Mouse (Mus musculus): ENCODE measurements at regions not wholly inside any gene's neighbourhood (a gene's known extent, or its start where the extent isn't known, plus 50 kb on each side); places are given as distances from the start of the nearest gene placed in this dataset.

- H3K4me3 ChIP-seq (ENCODE audit: low read length), result no peak overlapping the region
- no peaks in the 10 kb centered on the region for H3K27me3 ChIP-seq (replicated peaks; ENCODE audit: control insufficient read depth, insufficient read depth, low read length)
- no peak overlapping the region for H3K4me2 ChIP-seq (ENCODE audit: low read length)
- no peak for ATAC-seq
- WGBS, result 92% methylated on average over 3 of the region's 4 CpGs
- no peak overlapping the region for H3K27ac ChIP-seq (ENCODE audit: low read depth, low read length)
- H3K4me1 ChIP-seq (ENCODE audit: control insufficient read depth, insufficient read depth, low read depth, low read length), result no peaks in the 10 kb centered on the region
- no peaks in the 10 kb centered on the region for H3K36me3 ChIP-seq (ENCODE audit: control insufficient read depth, insufficient read depth, low read length)
- no peak overlapping the region for H3K9ac ChIP-seq (ENCODE audit: low read depth, low read length)
- H3K9me3 ChIP-seq (ENCODE audit: control insufficient read depth, low read length), result no peaks in the 10 kb centered on the region
Observed at GRCm38 (mm10) chr13:110529624-110530023, 134.8 kb downstream of the Plk2 start.

- Histone ChIP-seq H3K4me2 (ENCODE audit: low read length) (no peak overlapping the region), H3K4me1 (ENCODE audit: control insufficient read depth, insufficient read depth, low read depth, low read length) (no peaks in the 10 kb centered on the region), H3K27ac (ENCODE audit: low read depth, low read length) (no peak overlapping the region), H3K36me3 (ENCODE audit: control insufficient read depth, insufficient read depth, low read length) (no peaks in the 10 kb centered on the region), H3K4me3 (ENCODE audit: low read length) (no peak overlapping the region), H3K9ac (ENCODE audit: low read depth, low read length) (no peak overlapping the region), H3K27me3 (replicated peaks; ENCODE audit: control insufficient read depth, insufficient read depth, low read length) (no peaks in the 10 kb centered on the region), H3K9me3 (ENCODE audit: control insufficient read depth, low read length) (no peaks in the 10 kb centered on the region)
- no peak for ATAC-seq
- 17% methylated on average over 7 of the region's 7 CpGs for WGBS
Observed at GRCm38 (mm10) chr13:110534320-110534764, 139.5 kb downstream of the Plk2 start.

DNA sequence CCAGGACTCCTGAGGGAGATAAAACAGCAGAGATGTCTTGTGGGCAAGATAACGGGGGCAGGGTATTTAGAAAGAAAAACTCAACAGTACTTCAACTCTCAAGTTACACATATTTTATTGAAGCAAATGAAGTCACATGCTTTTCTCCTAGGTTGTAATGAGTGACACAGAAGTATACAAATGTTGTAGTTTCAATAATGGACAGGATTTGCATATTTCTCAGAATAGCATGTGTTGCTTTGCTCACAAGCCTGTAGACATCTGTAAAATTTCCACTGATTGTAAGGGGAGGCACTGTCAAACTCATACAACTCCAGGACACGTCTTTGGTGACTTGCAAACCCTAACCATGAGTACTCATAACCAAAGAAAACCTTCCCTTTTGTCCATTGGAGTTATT, 140.9 kb downstream of the Plk2 start:
- Histone ChIP-seq H3K36me3 (ENCODE audit: control insufficient read depth, insufficient read depth, low read length) (no peaks in the 10 kb centered on the region), H3K4me3 (ENCODE audit: low read length) (no peak overlapping the region), H3K27me3 (replicated peaks; ENCODE audit: control insufficient read depth, insufficient read depth, low read length) (no peaks in the 10 kb centered on the region), H3K4me1 (ENCODE audit: control insufficient read depth, insufficient read depth, low read depth, low read length) (no peaks in the 10 kb centered on the region), H3K9ac (ENCODE audit: low read depth, low read length) (no peak overlapping the region), H3K9me3 (ENCODE audit: control insufficient read depth, low read length) (no peaks in the 10 kb centered on the region), H3K27ac (ENCODE audit: low read depth, low read length) (no peak overlapping the region), H3K4me2 (ENCODE audit: low read length) (no peak overlapping the region)
- 78% methylated on average over 2 of the region's 2 CpGs for WGBS
- ATAC-seq, result no peak

DNA sequence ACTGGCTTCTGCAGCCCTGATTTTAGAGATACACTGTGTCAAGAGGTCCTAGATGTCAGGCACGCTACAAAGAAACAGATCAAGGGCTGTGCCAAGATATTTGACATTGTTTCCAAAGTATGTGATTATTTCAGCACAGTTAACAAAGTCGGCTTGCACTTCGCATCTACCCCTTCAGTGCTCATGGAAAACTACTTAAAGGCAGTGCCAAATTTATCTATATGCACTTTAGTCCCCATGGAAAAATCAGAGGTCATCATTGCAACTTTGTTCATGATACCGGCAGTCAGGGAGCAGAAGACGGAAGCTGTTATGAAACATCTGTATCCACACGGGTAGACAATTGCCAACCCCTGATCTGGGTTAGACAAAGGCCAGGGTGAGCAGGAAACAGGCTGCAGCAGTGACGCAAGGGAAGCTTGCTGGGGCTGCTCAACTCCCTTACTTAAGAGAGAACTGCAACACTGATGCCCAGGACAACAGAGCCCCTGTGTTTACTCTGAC, 143.2 kb downstream of the Plk2 start:
- no peak overlapping the region for H3K9ac ChIP-seq (ENCODE audit: low read depth, low read length)
- ATAC-seq, result no peak
- H3K36me3 ChIP-seq (ENCODE audit: control insufficient read depth, insufficient read depth, low read length), result no peaks in the 10 kb centered on the region
- no peaks in the 10 kb centered on the region for H3K4me1 ChIP-seq (ENCODE audit: control insufficient read depth, insufficient read depth, low read depth, low read length)
- WGBS, result 61% methylated on average over 7 of the region's 7 CpGs
- H3K9me3 ChIP-seq (ENCODE audit: control insufficient read depth, low read length), result no peaks in the 10 kb centered on the region
- no peak overlapping the region for H3K27ac ChIP-seq (ENCODE audit: low read depth, low read length)
- no peaks in the 10 kb centered on the region for H3K27me3 ChIP-seq (replicated peaks; ENCODE audit: control insufficient read depth, insufficient read depth, low read length)
- no peak overlapping the region for H3K4me2 ChIP-seq (ENCODE audit: low read length)
- H3K4me3 ChIP-seq (ENCODE audit: low read length), result no peak overlapping the region

DNA sequence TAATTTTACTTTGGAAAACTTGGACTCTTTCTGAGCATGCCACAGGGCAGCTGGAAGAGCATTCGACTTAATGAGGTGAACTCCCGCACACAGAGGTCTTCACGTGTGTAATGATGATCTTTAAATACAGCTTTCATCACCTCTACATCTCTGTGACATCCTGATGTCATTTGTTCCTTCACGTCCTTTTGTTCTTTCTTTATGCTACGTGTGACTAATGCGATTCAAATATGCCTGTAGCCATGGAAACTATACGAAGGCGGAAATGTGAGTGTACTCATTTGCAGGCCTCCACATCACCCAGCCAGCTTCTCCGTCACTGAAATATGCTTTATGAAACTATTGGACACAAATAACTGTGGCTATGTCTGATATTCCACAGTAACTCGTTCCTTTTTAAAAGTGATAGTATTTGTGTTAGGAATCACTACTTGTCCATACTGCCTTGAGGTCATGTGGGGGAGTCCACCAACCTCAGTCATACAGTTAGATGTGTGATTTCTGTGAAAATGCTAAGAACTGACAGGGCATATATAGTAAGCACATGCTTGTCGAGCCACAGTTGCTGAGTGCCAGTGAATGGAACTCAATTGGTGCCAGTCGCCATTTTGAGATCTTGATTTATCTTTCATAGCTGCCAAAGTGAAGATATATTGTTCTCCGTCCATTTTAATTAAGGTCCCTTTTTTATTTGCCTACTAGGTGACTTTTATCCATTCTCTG, 145.9 kb downstream of the Plk2 start:
- Histone ChIP-seq H3K36me3 (ENCODE audit: control insufficient read depth, insufficient read depth, low read length) (no peaks in the 10 kb centered on the region), H3K9me3 (ENCODE audit: control insufficient read depth, low read length) (no peaks in the 10 kb centered on the region), H3K4me3 (ENCODE audit: low read length) (no peak overlapping the region), H3K4me2 (ENCODE audit: low read length) (no peak overlapping the region), H3K9ac (ENCODE audit: low read depth, low read length) (no peak overlapping the region), H3K4me1 (ENCODE audit: control insufficient read depth, insufficient read depth, low read depth, low read length) (no peaks in the 10 kb centered on the region), H3K27ac (ENCODE audit: low read depth, low read length) (no peak overlapping the region), H3K27me3 (replicated peaks; ENCODE audit: control insufficient read depth, insufficient read depth, low read length) (no peaks in the 10 kb centered on the region)
- 37% methylated on average over 13 of the region's 13 CpGs for WGBS
- no peak for ATAC-seq

DNA sequence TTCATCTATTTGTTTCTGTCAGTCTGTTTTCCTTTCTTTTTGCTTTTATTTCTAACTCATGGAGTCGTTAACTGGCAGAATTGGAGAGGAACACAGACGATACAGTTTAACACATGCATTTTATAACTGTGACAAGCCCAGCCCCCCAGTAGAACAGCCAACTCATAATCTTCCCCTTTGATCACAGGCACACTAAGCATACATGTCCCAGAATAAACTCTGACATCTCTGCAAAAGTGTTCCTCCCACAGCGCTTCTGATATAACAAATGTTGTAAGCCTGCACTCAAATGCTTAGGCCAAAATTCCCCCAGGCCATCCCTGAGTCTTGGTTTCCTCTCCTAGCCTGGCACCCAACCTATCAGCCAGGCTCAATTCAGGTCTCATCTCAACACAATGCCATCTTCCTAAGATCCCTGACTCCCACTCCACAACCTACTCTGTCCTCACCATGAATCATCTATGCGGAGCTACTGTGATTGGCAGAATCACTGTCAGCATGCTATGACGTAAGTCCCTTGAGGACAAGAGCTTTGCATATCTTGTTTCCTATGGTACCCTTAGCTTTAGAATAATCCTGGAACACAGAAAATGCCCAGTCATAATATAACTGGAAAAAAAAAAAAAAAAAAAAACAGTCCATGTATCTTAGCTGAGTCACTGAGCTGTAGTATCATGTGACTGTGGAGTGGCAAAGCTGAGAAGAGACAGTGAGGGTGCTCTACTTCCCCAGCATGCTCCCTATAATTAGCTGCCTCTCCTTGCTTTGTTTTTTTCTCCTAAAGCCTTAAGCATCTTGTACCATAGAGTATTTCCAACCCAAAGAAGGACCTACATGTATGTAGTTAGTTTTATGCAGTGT, 146.7 kb downstream of the Plk2 start:
- Histone ChIP-seq H3K27me3 (replicated peaks; ENCODE audit: control insufficient read depth, insufficient read depth, low read length) (no peaks in the 10 kb centered on the region), H3K4me1 (ENCODE audit: control insufficient read depth, insufficient read depth, low read depth, low read length) (no peaks in the 10 kb centered on the region), H3K9ac (ENCODE audit: low read depth, low read length) (no peak overlapping the region), H3K27ac (ENCODE audit: low read depth, low read length) (no peak overlapping the region), H3K4me2 (ENCODE audit: low read length) (no peak overlapping the region), H3K36me3 (ENCODE audit: control insufficient read depth, insufficient read depth, low read length) (no peaks in the 10 kb centered on the region), H3K9me3 (ENCODE audit: control insufficient read depth, low read length) (no peaks in the 10 kb centered on the region), H3K4me3 (ENCODE audit: low read length) (no peak overlapping the region)
- ATAC-seq, result no peak
- 78% methylated on average over 5 of the region's 5 CpGs for WGBS

GRCm38 (mm10) chr13:110542303-110543065, 147.6 kb downstream of the Plk2 start:
- H3K36me3 ChIP-seq (ENCODE audit: control insufficient read depth, insufficient read depth, low read length), result no peaks in the 10 kb centered on the region
- WGBS, result 86% methylated on average over 5 of the region's 5 CpGs
- no peak for ATAC-seq

DNA sequence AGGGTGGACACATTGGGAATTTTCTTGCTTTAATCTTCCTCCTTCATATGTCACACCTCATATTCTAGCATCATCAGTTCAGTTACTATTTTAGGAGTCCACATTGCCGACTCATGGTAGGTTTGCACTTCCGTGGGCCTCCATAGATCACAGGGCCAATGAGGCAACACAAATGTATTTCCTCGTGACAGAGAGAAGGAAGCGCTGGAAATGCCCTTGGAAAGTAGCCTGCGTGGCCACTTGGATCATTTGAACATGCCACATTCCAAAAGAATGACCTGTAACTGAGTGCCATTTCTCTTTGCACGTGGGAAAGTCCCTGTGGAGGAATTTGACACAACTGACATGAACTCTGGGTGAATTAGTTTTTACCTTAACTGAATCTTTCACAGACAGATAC, 150.6 kb downstream of the Plk2 start:
- Histone ChIP-seq H3K4me2 (ENCODE audit: low read length) (no peak overlapping the region), H3K27me3 (replicated peaks; ENCODE audit: control insufficient read depth, insufficient read depth, low read length) (no peaks in the 10 kb centered on the region), H3K36me3 (ENCODE audit: control insufficient read depth, insufficient read depth, low read length) (no peaks in the 10 kb centered on the region), H3K4me1 (ENCODE audit: control insufficient read depth, insufficient read depth, low read depth, low read length) (no peaks in the 10 kb centered on the region), H3K9ac (ENCODE audit: low read depth, low read length) (no peak overlapping the region), H3K4me3 (ENCODE audit: low read length) (no peak overlapping the region), H3K27ac (ENCODE audit: low read depth, low read length) (no peak overlapping the region), H3K9me3 (ENCODE audit: control insufficient read depth, low read length) (no peaks in the 10 kb centered on the region)
- WGBS, result 79% methylated on average over 6 of the region's 6 CpGs
- ATAC-seq, result no peak

More at GRCm38 (mm10) chr13:110542303-110543065, 147.6 kb downstream of the Plk2 start:
- Histone ChIP-seq H3K4me3 (ENCODE audit: low read length) (no peak overlapping the region), H3K9me3 (ENCODE audit: control insufficient read depth, low read length) (no peaks in the 10 kb centered on the region), H3K27me3 (replicated peaks; ENCODE audit: control insufficient read depth, insufficient read depth, low read length) (no peaks in the 10 kb centered on the region), H3K4me2 (ENCODE audit: low read length) (no peak overlapping the region), H3K4me1 (ENCODE audit: control insufficient read depth, insufficient read depth, low read depth, low read length) (no peaks in the 10 kb centered on the region), H3K27ac (ENCODE audit: low read depth, low read length) (no peak overlapping the region), H3K9ac (ENCODE audit: low read depth, low read length) (no peak overlapping the region)

All from hindbrain, embryonic 16.5 days (tissue).